Mouse (Mus musculus): ENCODE data around the gene Fgf22. TPM values are rescaled to one million over a fixed set of nuclear protein-coding genes. Genes with fewer than 3 reads are reported as not detected.

Gene Fgf22
- polyA plus RNA-seq, 1 experiment from 2014 or later, result not detected

DNA sequence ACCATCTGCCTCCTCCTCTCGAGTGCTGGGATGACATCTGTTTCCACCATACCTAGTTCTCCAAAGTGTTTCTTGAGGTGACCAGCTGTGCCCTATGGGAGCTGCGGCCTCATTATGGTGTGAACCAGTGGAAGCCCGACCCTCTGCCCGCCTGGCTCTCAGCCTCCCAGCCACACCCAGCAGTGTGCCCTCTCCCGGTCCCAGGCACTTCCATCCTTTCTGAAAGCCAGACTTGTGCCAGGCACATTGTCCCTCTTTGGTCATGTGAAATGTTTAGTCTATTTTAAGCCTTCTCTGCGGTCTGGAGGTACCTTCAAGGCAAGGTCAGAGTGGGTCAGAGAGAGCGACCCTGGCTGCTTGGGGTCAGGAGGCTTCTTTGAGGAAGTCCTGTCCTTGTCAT, 31.2 kb upstream of the Fgf22 start:
- H3K9ac ChIP-seq (ENCODE audit: low read depth, low read length), result no peak overlapping the region
- H3K4me1 ChIP-seq (ENCODE audit: control insufficient read depth, low read depth, low read length), result no peaks in the 10 kb centered on the region
- no peaks in the 10 kb centered on the region for H3K36me3 ChIP-seq (ENCODE audit: control insufficient read depth, insufficient read depth)
- no peak overlapping the region for H3K27ac ChIP-seq (ENCODE audit: low read length)
- no peak for ATAC-seq (ENCODE audit: low read depth)
- no peak overlapping the region for H3K4me2 ChIP-seq (ENCODE audit: low read depth, low read length)
- H3K4me3 ChIP-seq (ENCODE audit: low read depth, low read length), result no peak overlapping the region
- WGBS (ENCODE audit: insufficient replicate concordance), result 63% methylated on average over 7 of the region's 7 CpGs
- H3K27me3 ChIP-seq (ENCODE audit: control insufficient read depth, insufficient read depth, low read depth, low read length), result peaks cover 11% of the 10 kb centered on the region
- no peaks in the 10 kb centered on the region for H3K9me3 ChIP-seq (replicated peaks; ENCODE audit: control insufficient read depth, low read length)

- Histone ChIP-seq H3K4me2 (ENCODE audit: low read depth, low read length) (no peak overlapping the region), H3K4me3 (ENCODE audit: low read depth, low read length) (no peak overlapping the region), H3K9ac (ENCODE audit: low read depth, low read length) (no peak overlapping the region), H3K9me3 (replicated peaks; ENCODE audit: control insufficient read depth, low read length) (no peaks in the 10 kb centered on the region), H3K27ac (ENCODE audit: low read length) (no peak overlapping the region), H3K27me3 (ENCODE audit: control insufficient read depth, insufficient read depth, low read depth, low read length) (no peaks in the 10 kb centered on the region; the same call in 1 of the 2 replicates), H3K36me3 (ENCODE audit: control insufficient read depth, insufficient read depth) (no peaks in the 10 kb centered on the region), H3K4me1 (ENCODE audit: control insufficient read depth, low read depth, low read length) (no peaks in the 10 kb centered on the region)
- ATAC-seq (ENCODE audit: low read depth), result peak; percentile 68; the same call in 1 of the 2 replicates
- 31% methylated on average over 11 of the region's 11 CpGs for WGBS (ENCODE audit: insufficient replicate concordance)
Measured at GRCm38 (mm10) chr10:79726090-79726489, 28.8 kb upstream of the Fgf22 start.

- 54% methylated on average over 28 of the region's 28 CpGs for WGBS (ENCODE audit: insufficient replicate concordance)
- no peaks in the 10 kb centered on the region for H3K36me3 ChIP-seq (ENCODE audit: control insufficient read depth, insufficient read depth)
- no peak overlapping the region for H3K4me3 ChIP-seq (ENCODE audit: low read depth, low read length)
- H3K9me3 ChIP-seq (replicated peaks; ENCODE audit: control insufficient read depth, low read length), result no peaks in the 10 kb centered on the region
- ATAC-seq (ENCODE audit: low read depth), result no peak
- no peak overlapping the region for H3K4me2 ChIP-seq (ENCODE audit: low read depth, low read length)
- no peak overlapping the region for H3K9ac ChIP-seq (ENCODE audit: low read depth, low read length)
- no peaks in the 10 kb centered on the region for H3K27me3 ChIP-seq (ENCODE audit: control insufficient read depth, insufficient read depth, low read depth, low read length)
- no peak overlapping the region for H3K27ac ChIP-seq (ENCODE audit: low read length)
- H3K4me1 ChIP-seq (ENCODE audit: control insufficient read depth, low read depth, low read length), result no peaks in the 10 kb centered on the region
Measured at GRCm38 (mm10) chr10:79728323-79729249, 26.3 kb upstream of the Fgf22 start.

DNA sequence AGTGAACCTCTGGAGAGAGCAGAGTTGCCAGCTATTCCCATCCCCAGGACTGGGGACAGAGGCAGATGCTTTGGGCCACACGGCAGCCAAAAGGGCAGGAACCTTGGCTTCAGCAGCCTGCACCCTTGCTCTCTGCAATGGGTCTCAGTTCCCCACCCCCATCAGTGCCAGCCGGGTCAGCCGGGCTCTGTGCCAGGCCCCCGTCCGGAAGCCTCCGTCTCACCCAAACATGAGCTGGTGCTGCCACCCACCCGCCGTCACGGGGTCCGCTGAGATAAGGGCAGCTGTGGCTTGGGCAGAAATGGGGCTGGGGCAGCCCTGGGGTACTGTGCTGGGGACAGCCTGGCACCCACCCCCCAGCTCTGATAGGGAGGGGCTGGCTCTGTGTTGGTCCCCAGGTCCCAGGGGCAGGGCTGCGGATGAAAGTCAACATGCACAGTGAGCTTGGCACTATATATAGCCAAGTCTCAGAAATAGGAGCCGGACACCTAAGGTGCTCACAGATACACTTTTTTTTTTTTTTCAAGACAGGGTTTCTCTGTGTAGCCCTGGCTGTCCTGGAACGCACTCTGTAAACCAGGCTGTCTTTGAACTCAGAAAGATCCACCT, 25.4 kb upstream of the Fgf22 start:
- Histone ChIP-seq H3K4me3 (ENCODE audit: low read depth, low read length) (no peak overlapping the region), H3K27ac (ENCODE audit: low read length) (no peak overlapping the region), H3K4me2 (ENCODE audit: low read depth, low read length) (no peak overlapping the region), H3K4me1 (ENCODE audit: control insufficient read depth, low read depth, low read length) (no peaks in the 10 kb centered on the region), H3K9me3 (replicated peaks; ENCODE audit: control insufficient read depth, low read length) (no peaks in the 10 kb centered on the region), H3K27me3 (ENCODE audit: control insufficient read depth, insufficient read depth, low read depth, low read length) (no peaks in the 10 kb centered on the region), H3K36me3 (ENCODE audit: control insufficient read depth, insufficient read depth) (no peaks in the 10 kb centered on the region; the same call in 1 of the 2 replicates), H3K9ac (ENCODE audit: low read depth, low read length) (no peak overlapping the region)
- ATAC-seq (ENCODE audit: low read depth), result no peak
- WGBS (ENCODE audit: insufficient replicate concordance), result 69% methylated on average over 13 of the region's 13 CpGs

DNA sequence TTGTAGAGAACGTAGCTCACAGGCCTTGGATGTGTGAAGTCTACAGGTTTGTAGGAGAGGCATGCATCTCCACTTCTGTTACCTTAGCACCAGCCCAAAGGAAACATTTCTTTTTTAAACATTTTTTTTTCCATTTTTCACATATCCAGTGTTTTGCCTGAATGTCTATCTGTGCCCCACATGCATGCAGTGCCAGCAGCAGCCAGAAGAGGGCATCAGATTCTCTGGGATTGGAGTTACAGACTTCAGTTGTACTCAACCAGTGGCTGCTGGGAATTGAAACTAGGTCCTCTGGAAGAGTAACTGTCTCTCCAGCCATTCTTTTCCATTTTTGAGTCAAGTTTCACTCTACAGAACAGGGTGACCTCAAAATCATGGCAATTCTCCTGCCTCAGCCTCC, 22.4 kb upstream of the Fgf22 start:
- Histone ChIP-seq H3K4me1 (ENCODE audit: control insufficient read depth, low read depth, low read length) (no peaks in the 10 kb centered on the region), H3K27ac (ENCODE audit: low read length) (no peak overlapping the region), H3K4me2 (ENCODE audit: low read depth, low read length) (no peak overlapping the region), H3K27me3 (ENCODE audit: control insufficient read depth, insufficient read depth, low read depth, low read length) (no peaks in the 10 kb centered on the region), H3K4me3 (ENCODE audit: low read depth, low read length) (no peak overlapping the region), H3K36me3 (ENCODE audit: control insufficient read depth, insufficient read depth) (peaks cover 17% of the 10 kb centered on the region), H3K9ac (ENCODE audit: low read depth, low read length) (no peak overlapping the region), H3K9me3 (replicated peaks; ENCODE audit: control insufficient read depth, low read length) (no peaks in the 10 kb centered on the region)
- 81% methylated on average over 1 of the region's 1 CpGs for WGBS (ENCODE audit: insufficient replicate concordance)
- ATAC-seq (ENCODE audit: low read depth), result no peak

DNA sequence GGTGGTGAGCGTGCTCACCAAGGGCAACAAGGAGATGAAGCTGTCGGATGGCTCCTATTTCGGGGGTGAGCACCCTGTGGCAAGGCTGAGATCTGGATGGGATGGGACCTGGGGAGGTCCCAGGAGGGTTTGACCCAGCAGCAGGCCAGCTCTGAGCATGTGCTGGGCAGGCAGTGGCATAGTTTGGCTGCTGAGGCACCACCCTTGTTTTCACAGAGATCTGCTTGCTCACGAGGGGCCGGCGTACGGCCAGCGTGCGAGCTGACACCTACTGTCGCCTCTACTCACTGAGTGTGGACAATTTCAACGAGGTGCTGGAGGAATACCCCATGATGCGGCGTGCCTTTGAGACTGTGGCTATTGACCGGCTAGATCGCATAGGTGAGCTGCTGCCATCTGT, 21.0 kb upstream of the Fgf22 start:
- H3K9ac ChIP-seq (ENCODE audit: low read depth, low read length), result no peak overlapping the region
- no peak overlapping the region for H3K4me3 ChIP-seq (ENCODE audit: low read depth, low read length)
- no peak for ATAC-seq (ENCODE audit: low read depth)
- peaks cover 26% of the 10 kb centered on the region for H3K36me3 ChIP-seq (ENCODE audit: control insufficient read depth, insufficient read depth)
- WGBS (ENCODE audit: insufficient replicate concordance), result 90% methylated on average over 15 of the region's 15 CpGs
- H3K27me3 ChIP-seq (ENCODE audit: control insufficient read depth, insufficient read depth, low read depth, low read length), result no peaks in the 10 kb centered on the region
- no peaks in the 10 kb centered on the region for H3K9me3 ChIP-seq (replicated peaks; ENCODE audit: control insufficient read depth, low read length)
- no peaks in the 10 kb centered on the region for H3K4me1 ChIP-seq (ENCODE audit: control insufficient read depth, low read depth, low read length)
- no peak overlapping the region for H3K4me2 ChIP-seq (ENCODE audit: low read depth, low read length)
- H3K27ac ChIP-seq (ENCODE audit: low read length), result no peak overlapping the region

DNA sequence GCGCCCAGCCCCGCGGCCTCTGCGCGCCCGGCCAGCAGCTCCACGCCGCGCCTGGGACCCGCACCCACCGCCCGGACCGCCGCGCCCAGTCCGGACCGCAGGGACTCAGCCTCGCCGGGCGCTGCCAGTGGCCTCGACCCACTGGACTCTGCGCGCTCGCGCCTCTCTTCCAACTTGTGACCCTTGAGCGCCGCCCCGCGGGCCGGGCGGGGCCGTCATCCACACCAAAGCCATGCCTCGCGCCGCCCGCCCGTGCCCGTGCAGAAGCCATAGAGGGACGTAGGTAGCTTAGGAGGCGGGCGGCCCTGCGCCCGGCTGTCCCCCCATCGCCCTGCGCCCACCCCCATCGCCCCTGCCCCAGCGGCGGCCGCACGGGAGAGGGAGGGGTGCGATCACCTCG, 19.5 kb upstream of the Fgf22 start:
- H3K4me1 ChIP-seq (ENCODE audit: control insufficient read depth, low read depth, low read length), result no peaks in the 10 kb centered on the region
- H3K9ac ChIP-seq (ENCODE audit: low read depth, low read length), result no peak overlapping the region
- H3K4me3 ChIP-seq (ENCODE audit: low read depth, low read length), result no peak overlapping the region
- no peak for ATAC-seq (ENCODE audit: low read depth)
- no peaks in the 10 kb centered on the region for H3K9me3 ChIP-seq (replicated peaks; ENCODE audit: control insufficient read depth, low read length)
- H3K4me2 ChIP-seq (ENCODE audit: low read depth, low read length), result no peak overlapping the region
- H3K27ac ChIP-seq (ENCODE audit: low read length), result no peak overlapping the region
- 62% methylated on average over 48 of the region's 52 CpGs for WGBS (ENCODE audit: insufficient replicate concordance)
- H3K36me3 ChIP-seq (ENCODE audit: control insufficient read depth, insufficient read depth), result peaks cover 41% of the 10 kb centered on the region
- no peaks in the 10 kb centered on the region for H3K27me3 ChIP-seq (ENCODE audit: control insufficient read depth, insufficient read depth, low read depth, low read length)

DNA sequence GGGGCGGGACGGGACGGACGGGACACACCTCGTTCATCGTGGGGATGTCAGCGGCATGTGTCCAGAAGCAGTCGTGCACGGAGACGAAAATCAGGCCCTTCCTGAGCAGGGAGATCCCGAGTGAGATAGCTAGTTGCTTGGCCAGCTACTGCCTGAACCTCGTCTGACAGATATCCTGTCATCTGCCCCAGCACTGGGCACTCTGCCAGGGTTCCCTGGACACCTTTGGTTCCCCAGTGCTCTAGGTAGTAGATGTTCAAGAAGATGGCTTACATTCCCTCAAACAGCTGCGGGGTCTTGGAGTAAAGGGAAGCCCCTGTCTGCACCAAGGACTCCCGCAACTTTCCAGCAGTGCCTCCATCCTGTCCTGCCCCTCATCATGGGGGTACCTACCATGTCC, 18.2 kb upstream of the Fgf22 start:
- ATAC-seq (ENCODE audit: low read depth), result no peak
- no peak overlapping the region for H3K27ac ChIP-seq (ENCODE audit: low read length)
- no peaks in the 10 kb centered on the region for H3K4me1 ChIP-seq (ENCODE audit: control insufficient read depth, low read depth, low read length)
- H3K4me3 ChIP-seq (ENCODE audit: low read depth, low read length), result no peak overlapping the region
- H3K9ac ChIP-seq (ENCODE audit: low read depth, low read length), result no peak overlapping the region
- H3K27me3 ChIP-seq (ENCODE audit: control insufficient read depth, insufficient read depth, low read depth, low read length), result no peaks in the 10 kb centered on the region
- H3K36me3 ChIP-seq (ENCODE audit: control insufficient read depth, insufficient read depth), result peaks cover 48% of the 10 kb centered on the region
- WGBS (ENCODE audit: insufficient replicate concordance), result 82% methylated on average over 14 of the region's 14 CpGs
- H3K9me3 ChIP-seq (replicated peaks; ENCODE audit: control insufficient read depth, low read length), result no peaks in the 10 kb centered on the region
- H3K4me2 ChIP-seq (ENCODE audit: low read depth, low read length), result no peak overlapping the region

GRCm38 (mm10) chr10:79738259-79738658, 16.6 kb upstream of the Fgf22 start:
- H3K27ac ChIP-seq (ENCODE audit: low read length), result no peak overlapping the region
- no peak for ATAC-seq (ENCODE audit: low read depth)
- H3K4me2 ChIP-seq (ENCODE audit: low read depth, low read length), result no peak overlapping the region
- no peaks in the 10 kb centered on the region for H3K4me1 ChIP-seq (ENCODE audit: control insufficient read depth, low read depth, low read length)
- H3K4me3 ChIP-seq (ENCODE audit: low read depth, low read length), result no peak overlapping the region
- no peaks in the 10 kb centered on the region for H3K9me3 ChIP-seq (replicated peaks; ENCODE audit: control insufficient read depth, low read length)
- H3K36me3 ChIP-seq (ENCODE audit: control insufficient read depth, insufficient read depth), result peaks cover 51% of the 10 kb centered on the region
- 83% methylated on average over 10 of the region's 10 CpGs for WGBS (ENCODE audit: insufficient replicate concordance)
- no peaks in the 10 kb centered on the region for H3K27me3 ChIP-seq (ENCODE audit: control insufficient read depth, insufficient read depth, low read depth, low read length)
- H3K9ac ChIP-seq (ENCODE audit: low read depth, low read length), result no peak overlapping the region

Data from liver, embryonic 16.5 days (tissue).